Mouse (Mus musculus) retina, embryonic 14.5 days (tissue): ENCODE results near the gene Ap5z1.
A peak's percentile ranks its signal among the peaks of the same experiment; 100 is the strongest.

Experiments
- DNase-seq: peaks from one replicate; pipeline ENCODE4 v3.0.0-alpha.2; 2015; ENCODE audit warnings: low spot score

The Ap5z1 gene

GRCm38 (mm10) chr5:142440451-142441147, 23.1 kb upstream of the Ap5z1 start:
- DNase-seq: peak; percentile 78

GRCm38 (mm10) chr5:142441332-142442044, 22.3 kb upstream of the Ap5z1 start:
- no peak for DNase-seq

GRCm38 (mm10) chr5:142442045-142442440, 21.7 kb upstream of the Ap5z1 start:
- no peak for DNase-seq

GRCm38 (mm10) chr5:142443514-142443913, 20.2 kb upstream of the Ap5z1 start:
- no peak for DNase-seq

- DNase-seq: no peak
Observed at GRCm38 (mm10) chr5:142443994-142444393, 19.8 kb upstream of the Ap5z1 start.

- DNase-seq: no peak
Observed at GRCm38 (mm10) chr5:142444791-142445531, 18.8 kb upstream of the Ap5z1 start.

GRCm38 (mm10) chr5:142445709-142446108, 18.0 kb upstream of the Ap5z1 start:
- peak; percentile 39 for DNase-seq

GRCm38 (mm10) chr5:142448076-142448475, 15.7 kb upstream of the Ap5z1 start:
- peak; percentile 96 for DNase-seq

- no peak for DNase-seq
Observed at GRCm38 (mm10) chr5:142448623-142449022, 15.1 kb upstream of the Ap5z1 start.

- no peak for DNase-seq
Observed at GRCm38 (mm10) chr5:142450846-142451245, 12.9 kb upstream of the Ap5z1 start.

GRCm38 (mm10) chr5:142451759-142452158, 12.0 kb upstream of the Ap5z1 start:
- DNase-seq: peak; percentile 53

GRCm38 (mm10) chr5:142453742-142454141, 10.0 kb upstream of the Ap5z1 start:
- DNase-seq: no peak

GRCm38 (mm10) chr5:142456318-142456717, 7.4 kb upstream of the Ap5z1 start:
- DNase-seq: peak; percentile 17

- no peak for DNase-seq
Observed at GRCm38 (mm10) chr5:142457345-142457744, 6.4 kb upstream of the Ap5z1 start.

- no peak for DNase-seq
Observed at GRCm38 (mm10) chr5:142458791-142459557, 4.8 kb upstream of the Ap5z1 start.

- DNase-seq: no peak
Observed at GRCm38 (mm10) chr5:142459834-142460233, 3.9 kb upstream of the Ap5z1 start.

- DNase-seq: no peak
Observed at GRCm38 (mm10) chr5:142461942-142462640, 1.7 kb upstream of the Ap5z1 start.

- no peak for DNase-seq
Observed at GRCm38 (mm10) chr5:142462641-142462948, 1.1 kb upstream of the Ap5z1 start.

GRCm38 (mm10) chr5:142463011-142463410, 733 bp upstream of the Ap5z1 start:
- DNase-seq: no peak

- no peak for DNase-seq
Observed at GRCm38 (mm10) chr5:142468375-142468774, 4.6 kb downstream of the Ap5z1 start.

- DNase-seq: no peak
Observed at GRCm38 (mm10) chr5:142469796-142470195, 6.1 kb downstream of the Ap5z1 start.

GRCm38 (mm10) chr5:142473696-142474095, 10.0 kb downstream of the Ap5z1 start:
- DNase-seq: no peak
